Mouse (Mus musculus): ENCODE data around the gene Tmem119. TPM values are rescaled to one million over a fixed set of nuclear protein-coding genes. Genes with fewer than 3 reads are reported as not detected.

Gene Tmem119
- polyA plus RNA-seq, 1 experiment from 2014 or later: 13.0 TPM

- peaks cover 15% of the 10 kb centered on the region for H3K4me1 ChIP-seq (replicated peaks)
- no peak overlapping the region for H3K4me3 ChIP-seq
- 0 out of 2 replicates have a peak, but pooled peaks cover 5% of the 10 kb centered on the region for H3K27me3 ChIP-seq (replicated peaks)
- 0 out of 2 replicates have a peak, but pooled peaks cover 2% of the 10 kb centered on the region for H3K9me3 ChIP-seq (replicated peaks)
- no peak overlapping the region for H3K4me2 ChIP-seq
- no peak overlapping the region for H3K9ac ChIP-seq
- WGBS: 86% methylated on average over 9 of the region's 9 CpGs
- H3K36me3 ChIP-seq: no peaks in the 10 kb centered on the region
- no peak for ATAC-seq (ENCODE audit: insufficient number of reproducible peaks, low FRiP score)
- H3K27ac ChIP-seq (ENCODE audit: poor library complexity, severe bottlenecking): no peak overlapping the region
Measured at GRCm38 (mm10) chr5:113805301-113805700, 5.0 kb upstream of the Tmem119 start.

- ATAC-seq (ENCODE audit: insufficient number of reproducible peaks, low FRiP score): no peak
- 56% methylated on average over 7 of the region's 7 CpGs for WGBS
- H3K36me3 ChIP-seq: no peaks in the 10 kb centered on the region
- H3K27me3 ChIP-seq (replicated peaks): 0 out of 2 replicates have a peak, but pooled peaks cover 7% of the 10 kb centered on the region
- no peaks in the 10 kb centered on the region for H3K9me3 ChIP-seq (replicated peaks)
- H3K9ac ChIP-seq: no peak overlapping the region
- H3K4me2 ChIP-seq: no peak overlapping the region
- H3K4me3 ChIP-seq: no peak overlapping the region
- H3K27ac ChIP-seq (ENCODE audit: poor library complexity, severe bottlenecking): no peak overlapping the region
- peaks cover 22% of the 10 kb centered on the region for H3K4me1 ChIP-seq (replicated peaks)
Measured at GRCm38 (mm10) chr5:113804395-113804966, 4.2 kb upstream of the Tmem119 start.

GRCm38 (mm10) chr5:113799691-113800090 lies 625 bp downstream of the Tmem119 start:
- WGBS: 34% methylated on average over 5 of the region's 5 CpGs
- Histone ChIP-seq H3K27me3 (replicated peaks) (peaks cover 33% of the 10 kb centered on the region), H3K9ac (peak overlapping the region; percentile 64), H3K27ac (ENCODE audit: poor library complexity, severe bottlenecking) (peak overlapping the region; percentile 28), H3K4me2 (peak overlapping the region; percentile 60), H3K9me3 (replicated peaks) (no peaks in the 10 kb centered on the region), H3K4me1 (replicated peaks) (peaks cover 36% of the 10 kb centered on the region), H3K36me3 (no peaks in the 10 kb centered on the region), H3K4me3 (peak overlapping the region; percentile 40)
- ATAC-seq (ENCODE audit: insufficient number of reproducible peaks, low FRiP score): no peak

GRCm38 (mm10) chr5:113798525-113798924 lies 1.8 kb downstream of the Tmem119 start:
- peaks cover 35% of the 10 kb centered on the region for H3K27me3 ChIP-seq (replicated peaks)
- no peak overlapping the region for H3K4me3 ChIP-seq
- H3K4me1 ChIP-seq (replicated peaks): peaks cover 36% of the 10 kb centered on the region
- H3K27ac ChIP-seq (ENCODE audit: poor library complexity, severe bottlenecking): no peak overlapping the region
- ATAC-seq (ENCODE audit: insufficient number of reproducible peaks, low FRiP score): no peak
- WGBS: 68% methylated on average over 9 of the region's 9 CpGs
- H3K4me2 ChIP-seq: peak overlapping the region; percentile 60
- H3K9me3 ChIP-seq (replicated peaks): no peaks in the 10 kb centered on the region
- H3K36me3 ChIP-seq: 0 out of 2 replicates have a peak, but pooled peaks cover 3% of the 10 kb centered on the region
- no peak overlapping the region for H3K9ac ChIP-seq

- H3K27me3 ChIP-seq (replicated peaks): peaks cover 35% of the 10 kb centered on the region
- H3K9me3 ChIP-seq (replicated peaks): no peaks in the 10 kb centered on the region
- WGBS: 20% methylated on average over 19 of the region's 19 CpGs
- ATAC-seq (ENCODE audit: insufficient number of reproducible peaks, low FRiP score): no peak
- 0 out of 2 replicates have a peak, but pooled peaks cover 3% of the 10 kb centered on the region for H3K36me3 ChIP-seq
- H3K4me1 ChIP-seq (replicated peaks): peaks cover 36% of the 10 kb centered on the region
- peak overlapping the region; percentile 4 for H3K9ac ChIP-seq
- peak overlapping the region; percentile 50 for H3K27ac ChIP-seq (ENCODE audit: poor library complexity, severe bottlenecking)
- H3K4me3 ChIP-seq: 0 out of 2 replicates have a peak overlapping the region, but pooled peaks have one; percentile 17
- H3K4me2 ChIP-seq: peak overlapping the region; percentile 53
Measured at GRCm38 (mm10) chr5:113797149-113797882, 3.0 kb downstream of the Tmem119 start.

- Histone ChIP-seq H3K9ac (peak overlapping the region; percentile 4; the same call in 1 of the 2 replicates), H3K27ac (ENCODE audit: poor library complexity, severe bottlenecking) (peak overlapping the region; percentile 50), H3K4me1 (replicated peaks) (peaks cover 36% of the 10 kb centered on the region), H3K4me3 (peak overlapping the region; percentile 17; the same call in 1 of the 2 replicates), H3K36me3 (0 out of 2 replicates have a peak, but pooled peaks cover 3% of the 10 kb centered on the region), H3K9me3 (replicated peaks) (no peaks in the 10 kb centered on the region), H3K27me3 (replicated peaks) (peaks cover 35% of the 10 kb centered on the region), H3K4me2 (peak overlapping the region; percentile 53)
- peak; percentile 30 for ATAC-seq (ENCODE audit: insufficient number of reproducible peaks, low FRiP score)
- WGBS: 6% methylated on average over 13 of the region's 13 CpGs
Measured at GRCm38 (mm10) chr5:113796401-113797148, 3.7 kb downstream of the Tmem119 start.

- H3K27me3 ChIP-seq (replicated peaks): peaks cover 16% of the 10 kb centered on the region
- no peak overlapping the region for H3K9ac ChIP-seq
- peaks cover 28% of the 10 kb centered on the region for H3K4me1 ChIP-seq (replicated peaks)
- no peak overlapping the region for H3K4me3 ChIP-seq
- no peak overlapping the region for H3K27ac ChIP-seq (ENCODE audit: poor library complexity, severe bottlenecking)
- no peak overlapping the region for H3K4me2 ChIP-seq
- WGBS: 69% methylated on average over 16 of the region's 16 CpGs
- H3K36me3 ChIP-seq: 0 out of 2 replicates have a peak, but pooled peaks cover 3% of the 10 kb centered on the region
- no peaks in the 10 kb centered on the region for H3K9me3 ChIP-seq (replicated peaks)
- ATAC-seq (ENCODE audit: insufficient number of reproducible peaks, low FRiP score): no peak
Measured at GRCm38 (mm10) chr5:113791197-113792095, 8.9 kb downstream of the Tmem119 start.

- Histone ChIP-seq H3K36me3 (0 out of 2 replicates have a peak, but pooled peaks cover 3% of the 10 kb centered on the region), H3K9ac (no peak overlapping the region; the same call in 1 of the 2 replicates), H3K9me3 (replicated peaks) (no peaks in the 10 kb centered on the region), H3K27ac (ENCODE audit: poor library complexity, severe bottlenecking) (no peak overlapping the region), H3K27me3 (replicated peaks) (peaks cover 12% of the 10 kb centered on the region), H3K4me3 (no peak overlapping the region), H3K4me2 (no peak overlapping the region), H3K4me1 (replicated peaks) (peaks cover 23% of the 10 kb centered on the region)
- WGBS: 63% methylated on average over 11 of the region's 11 CpGs
- ATAC-seq (ENCODE audit: insufficient number of reproducible peaks, low FRiP score): no peak
Measured at GRCm38 (mm10) chr5:113790453-113791196, 9.7 kb downstream of the Tmem119 start.

- Histone ChIP-seq H3K27ac (ENCODE audit: poor library complexity, severe bottlenecking) (no peak overlapping the region), H3K36me3 (no peaks in the 10 kb centered on the region), H3K4me3 (no peak overlapping the region), H3K4me1 (replicated peaks) (peaks cover 23% of the 10 kb centered on the region), H3K9ac (no peak overlapping the region), H3K27me3 (replicated peaks) (0 out of 2 replicates have a peak, but pooled peaks cover under 1% of the 10 kb centered on the region), H3K4me2 (no peak overlapping the region), H3K9me3 (replicated peaks) (no peaks in the 10 kb centered on the region)
- no peak; the same call in 1 of the 2 replicates for ATAC-seq (ENCODE audit: insufficient number of reproducible peaks, low FRiP score)
- WGBS: 35% methylated on average over 7 of the region's 7 CpGs
Measured at GRCm38 (mm10) chr5:113789075-113789788, 11.1 kb downstream of the Tmem119 start.
